Mouse (Mus musculus) intestine, embryonic 16.5 days (tissue): ENCODE measurements at regions not wholly inside any gene's neighbourhood (a gene's known extent, or its start where the extent isn't known, plus 50 kb on each side); places are given as distances from the start of the nearest gene placed in this dataset.

Experiments used
- ATAC-seq: fragments of 200-750 bp; cut with Nextera tagmentation; 2 replicates; pipeline ENCODE4 v1.8.0; 2017; ENCODE audit warnings: moderate TSS enrichment, moderate library complexity
- H3K27ac ChIP-seq: fragments of 300-500 bp; sonication (generic); 2 replicates; pipeline ENCODE4 v1.5.1; 2014; ENCODE audit warnings: mild to moderate bottlenecking, low read length
- H3K27me3 ChIP-seq: fragments of 300-500 bp; sonication (generic); replicated peaks from 2 replicates; pipeline ENCODE4 v1.6.1; 2014; ENCODE audit warnings: low read length, control low read depth, mixed read lengths; ENCODE audit not compliant: control insufficient read depth, insufficient read depth
- H3K36me3 ChIP-seq: fragments of 300-500 bp; sonication (generic); 2 replicates; pipeline ENCODE4 v1.6.1; 2014; ENCODE audit warnings: low read length, control low read depth; ENCODE audit not compliant: control insufficient read depth, insufficient read depth
- H3K4me1 ChIP-seq: fragments of 300-500 bp; sonication (generic); 2 replicates; pipeline ENCODE4 v1.6.1; 2014; ENCODE audit warnings: low read length, control low read depth, mixed read lengths; ENCODE audit not compliant: control insufficient read depth, insufficient read depth
- H3K4me2 ChIP-seq: fragments of 300-500 bp; sonication (generic); 2 replicates; pipeline ENCODE4 v1.6.1; 2014; ENCODE audit warnings: low read depth, low read length, control low read depth
- H3K4me3 ChIP-seq: fragments of 300-500 bp; sonication (generic); 2 replicates; pipeline ENCODE4 v1.5.1; 2014; ENCODE audit warnings: mild to moderate bottlenecking, low read length
- H3K9ac ChIP-seq: fragments of 300-500 bp; sonication (generic); 2 replicates; pipeline ENCODE4 v1.6.1; 2014; ENCODE audit warnings: low read depth, low read length
- H3K9me3 ChIP-seq: fragments of 300-500 bp; sonication (generic); 2 replicates; pipeline ENCODE4 v1.6.1; 2016; ENCODE audit warnings: low read length, control low read depth; ENCODE audit not compliant: control insufficient read depth
- WGBS: fragments of 180-500 bp; shearing (Covaris S2); extraction: QIAGEN DNeasy Blood & Tissue Kit; methylation state at CpG from one replicate; pipeline ENCODE4 v1.1.7; 2014; 5-methylcytosine and 5-hydroxymethylcytosine counted together

- H3K27ac ChIP-seq: no peak overlapping the region
- 76% methylated on average over 8 of the region's 8 CpGs for WGBS
- H3K9me3 ChIP-seq: no peaks in the 10 kb centered on the region
- ATAC-seq: no peak
- no peaks in the 10 kb centered on the region for H3K36me3 ChIP-seq
- H3K4me1 ChIP-seq: no peaks in the 10 kb centered on the region
- no peak overlapping the region for H3K9ac ChIP-seq
- H3K4me3 ChIP-seq: no peak overlapping the region
- H3K27me3 ChIP-seq: no peaks in the 10 kb centered on the region
- no peak overlapping the region for H3K4me2 ChIP-seq
Measured at GRCm38 (mm10) chr12:26112166-26113019, 302.7 kb downstream of the Rnf144a start.

GRCm38 (mm10) chr12:26109866-26110265 is 305.2 kb downstream of the Rnf144a start:
- no peak overlapping the region for H3K27ac ChIP-seq
- H3K4me1 ChIP-seq: no peaks in the 10 kb centered on the region
- no peaks in the 10 kb centered on the region for H3K9me3 ChIP-seq
- WGBS: 87% methylated on average over 6 of the region's 6 CpGs
- ATAC-seq: no peak
- H3K4me3 ChIP-seq: no peak overlapping the region
- H3K36me3 ChIP-seq: no peaks in the 10 kb centered on the region
- H3K4me2 ChIP-seq: no peak overlapping the region
- no peak overlapping the region for H3K9ac ChIP-seq
- H3K27me3 ChIP-seq: no peaks in the 10 kb centered on the region

GRCm38 (mm10) chr12:26104372-26104771 is 310.7 kb downstream of the Rnf144a start:
- Histone ChIP-seq H3K4me3 (no peak overlapping the region), H3K27me3 (no peaks in the 10 kb centered on the region), H3K4me2 (no peak overlapping the region), H3K36me3 (no peaks in the 10 kb centered on the region), H3K27ac (no peak overlapping the region), H3K9ac (no peak overlapping the region), H3K4me1 (no peaks in the 10 kb centered on the region), H3K9me3 (no peaks in the 10 kb centered on the region)
- 78% methylated on average over 3 of the region's 3 CpGs for WGBS
- ATAC-seq: no peak

- WGBS: 88% methylated on average over 4 of the region's 4 CpGs
- Histone ChIP-seq H3K4me1 (no peaks in the 10 kb centered on the region), H3K4me2 (no peak overlapping the region), H3K9me3 (no peaks in the 10 kb centered on the region), H3K9ac (no peak overlapping the region), H3K36me3 (no peaks in the 10 kb centered on the region), H3K27me3 (no peaks in the 10 kb centered on the region), H3K4me3 (no peak overlapping the region), H3K27ac (no peak overlapping the region)
- no peak for ATAC-seq
Measured at GRCm38 (mm10) chr12:26102384-26102783, 312.7 kb downstream of the Rnf144a start.

DNA sequence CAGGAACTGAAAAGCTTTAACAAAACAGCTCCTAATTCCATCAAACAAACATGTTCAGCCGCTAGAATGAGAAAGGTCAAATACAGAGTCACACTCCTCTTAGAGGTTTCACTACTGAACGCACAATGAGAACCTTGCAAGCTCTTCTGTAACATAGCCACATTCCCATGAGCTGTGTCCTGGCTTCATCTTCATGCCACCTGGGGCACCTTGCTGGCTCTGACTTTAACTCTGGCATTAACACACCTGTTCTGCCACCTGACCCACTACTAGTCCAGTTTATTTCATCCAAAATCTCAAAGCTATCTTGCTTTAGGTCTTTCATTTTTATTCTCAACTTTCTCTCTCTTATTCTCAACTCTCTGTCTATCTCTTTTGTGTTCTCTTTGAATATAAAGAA is 314.9 kb downstream of the Rnf144a start:
- H3K36me3 ChIP-seq: no peaks in the 10 kb centered on the region
- H3K27ac ChIP-seq: no peak overlapping the region
- no peak overlapping the region for H3K4me2 ChIP-seq
- WGBS: 76% methylated on average over 2 of the region's 2 CpGs
- no peaks in the 10 kb centered on the region for H3K27me3 ChIP-seq
- no peaks in the 10 kb centered on the region for H3K9me3 ChIP-seq
- no peak for ATAC-seq
- no peak overlapping the region for H3K4me3 ChIP-seq
- H3K9ac ChIP-seq: no peak overlapping the region
- H3K4me1 ChIP-seq: no peaks in the 10 kb centered on the region

GRCm38 (mm10) chr12:26099176-26099575 is 315.9 kb downstream of the Rnf144a start:
- Histone ChIP-seq H3K27me3 (no peaks in the 10 kb centered on the region), H3K4me1 (no peaks in the 10 kb centered on the region), H3K27ac (no peak overlapping the region), H3K4me3 (no peak overlapping the region), H3K36me3 (no peaks in the 10 kb centered on the region), H3K4me2 (no peak overlapping the region), H3K9ac (no peak overlapping the region), H3K9me3 (no peaks in the 10 kb centered on the region)
- ATAC-seq: no peak
- 82% methylated on average over 5 of the region's 5 CpGs for WGBS

GRCm38 (mm10) chr12:26092311-26092710 is 322.7 kb downstream of the Rnf144a start:
- Histone ChIP-seq H3K4me1 (no peaks in the 10 kb centered on the region), H3K4me2 (no peak overlapping the region), H3K4me3 (no peak overlapping the region), H3K36me3 (no peaks in the 10 kb centered on the region), H3K27me3 (no peaks in the 10 kb centered on the region), H3K9me3 (no peaks in the 10 kb centered on the region), H3K27ac (no peak overlapping the region), H3K9ac (no peak overlapping the region)
- no peak for ATAC-seq
- 54% methylated on average over 5 of the region's 5 CpGs for WGBS

- H3K4me2 ChIP-seq: no peak overlapping the region
- WGBS: 72% methylated on average over 3 of the region's 3 CpGs
- no peak overlapping the region for H3K4me3 ChIP-seq
- H3K36me3 ChIP-seq: no peaks in the 10 kb centered on the region
- no peak overlapping the region for H3K27ac ChIP-seq
- H3K27me3 ChIP-seq: no peaks in the 10 kb centered on the region
- H3K9me3 ChIP-seq: no peaks in the 10 kb centered on the region
- no peaks in the 10 kb centered on the region for H3K4me1 ChIP-seq
- no peak for ATAC-seq
- no peak overlapping the region for H3K9ac ChIP-seq
Measured at GRCm38 (mm10) chr12:26091865-26092264, 323.2 kb downstream of the Rnf144a start.

DNA sequence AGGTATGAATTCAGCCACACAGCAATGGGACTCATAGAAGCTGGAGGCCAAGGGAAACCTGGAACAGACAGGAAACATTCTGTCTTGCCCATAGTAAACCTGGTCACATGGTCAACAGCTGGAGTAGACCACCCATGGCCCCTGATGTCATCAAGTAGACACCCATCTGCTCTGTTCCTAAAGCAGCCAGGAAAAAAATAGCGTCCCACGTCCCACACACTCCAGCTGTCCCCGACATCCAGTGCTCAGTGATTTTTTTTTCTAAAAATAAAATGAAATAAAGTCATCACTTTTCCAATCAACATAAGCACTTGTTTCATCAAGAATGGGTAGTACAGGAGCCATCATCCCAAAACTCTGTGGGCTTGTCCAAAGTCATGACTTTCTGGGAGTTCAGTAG is 326.7 kb downstream of the Rnf144a start:
- Histone ChIP-seq H3K4me1 (no peaks in the 10 kb centered on the region), H3K27ac (no peak overlapping the region), H3K9ac (no peak overlapping the region), H3K36me3 (no peaks in the 10 kb centered on the region), H3K9me3 (no peaks in the 10 kb centered on the region), H3K4me2 (no peak overlapping the region), H3K27me3 (no peaks in the 10 kb centered on the region), H3K4me3 (no peak overlapping the region)
- WGBS: 76% methylated on average over 3 of the region's 3 CpGs
- no peak for ATAC-seq

DNA sequence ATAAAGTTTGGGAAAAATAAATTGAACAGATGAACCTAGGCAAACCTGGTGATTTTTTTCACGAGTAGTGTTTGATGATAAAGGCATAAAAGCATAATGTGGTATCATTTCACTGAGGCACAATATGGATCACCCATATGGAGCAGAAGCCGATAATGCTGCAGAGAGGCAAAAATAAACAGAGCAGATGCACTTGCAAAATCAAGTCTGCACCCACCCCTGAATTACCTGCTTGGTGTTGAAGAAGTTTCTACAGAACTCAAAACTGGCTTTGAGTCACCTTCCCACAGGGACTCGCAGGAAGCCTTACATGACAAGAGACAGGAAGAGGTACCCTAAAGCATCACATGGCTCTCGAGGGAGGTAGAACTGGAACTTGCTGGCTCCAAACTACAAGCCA is 328.1 kb downstream of the Rnf144a start:
- H3K4me2 ChIP-seq: no peak overlapping the region
- 83% methylated on average over 4 of the region's 4 CpGs for WGBS

More for the DNA sequence above, 328.1 kb downstream of the Rnf144a start:
- Histone ChIP-seq H3K9ac (no peak overlapping the region), H3K4me3 (no peak overlapping the region), H3K36me3 (no peaks in the 10 kb centered on the region), H3K27ac (no peak overlapping the region), H3K27me3 (no peaks in the 10 kb centered on the region), H3K9me3 (no peaks in the 10 kb centered on the region), H3K4me1 (no peaks in the 10 kb centered on the region)
- no peak for ATAC-seq
